Mouse (Mus musculus): ENCODE data around the gene Farsa.
A peak's percentile ranks its signal among the peaks of the same experiment; 100 is the strongest.
"Not testable (repeated sequence)": the region's sequence is repeated elsewhere in the genome, so short reads cannot be mapped to it uniquely, and the experiment has no call there.

Farsa gene

GRCm38 (mm10) chr8:84856864-84857441 is at the start of gene Farsa:
TSS of gene Farsa (plus strand) at chr8:84856989.
- peak; percentile 87 to 94 for DNase-seq (ENCODE audit: low spot score in 2 of 2)

GRCm38 (mm10) chr8:84809109-84809940 is 47.5 kb upstream of the Farsa start:
- DNase-seq (ENCODE audit: low spot score in 2 of 2), result no peak

- no peak for DNase-seq (ENCODE audit: low spot score in 2 of 2)
These were observed 46.9 kb upstream of the Farsa start for GRCm38 (mm10) chr8:84809941-84810280.

- DNase-seq (ENCODE audit: low spot score in 2 of 2), result peak; percentile 93 to 94
These were observed 45.9 kb upstream of the Farsa start for GRCm38 (mm10) chr8:84810896-84811295.

- no peak for DNase-seq (ENCODE audit: low spot score in 2 of 2)
These were observed 45.5 kb upstream of the Farsa start for GRCm38 (mm10) chr8:84811303-84811702.

- DNase-seq (ENCODE audit: low spot score in 2 of 2), result peak; percentile 86 to 92
These were observed 43.7 kb upstream of the Farsa start for GRCm38 (mm10) chr8:84813059-84813458.

GRCm38 (mm10) chr8:84813830-84814229 is 43.0 kb upstream of the Farsa start:
- no peak for DNase-seq (ENCODE audit: low spot score in 2 of 2)

- DNase-seq (ENCODE audit: low spot score in 2 of 2), result no peak
These were observed 42.6 kb upstream of the Farsa start for GRCm38 (mm10) chr8:84814240-84814554.

GRCm38 (mm10) chr8:84814555-84815441 is 42.0 kb upstream of the Farsa start:
- DNase-seq (ENCODE audit: low spot score in 2 of 2), result peak in 1 of 2 experiments; percentile 22

- DNase-seq (ENCODE audit: low spot score in 2 of 2), result peak; percentile 98 to 99
These were observed 41.2 kb upstream of the Farsa start for GRCm38 (mm10) chr8:84815547-84815946.

GRCm38 (mm10) chr8:84816117-84816516 is 40.7 kb upstream of the Farsa start:
- DNase-seq (ENCODE audit: low spot score in 2 of 2), result no peak

- no peak for DNase-seq (ENCODE audit: low spot score in 2 of 2)
These were observed 34.1 kb upstream of the Farsa start, which contains the start of gene Dand5 for GRCm38 (mm10) chr8:84822723-84823122. TSS of gene Dand5 (minus strand) at chr8:84822823.

- peak; percentile 51 to 78 for DNase-seq (ENCODE audit: low spot score in 2 of 2)
These were observed 33.1 kb upstream of the Farsa start for GRCm38 (mm10) chr8:84823653-84824052.

- DNase-seq (ENCODE audit: low spot score in 2 of 2), result peak in 1 of 2 experiments; percentile 56
These were observed 31.2 kb upstream of the Farsa start for GRCm38 (mm10) chr8:84825636-84826035.

- not testable (repeated sequence) for DNase-seq (ENCODE audit: low spot score in 2 of 2)
These were observed 30.3 kb upstream of the Farsa start for GRCm38 (mm10) chr8:84826518-84826917.

- DNase-seq (ENCODE audit: low spot score in 2 of 2), result peak; percentile 68 to 83
These were observed 25.3 kb upstream of the Farsa start, which contains the start of gene Gadd45gip1 for GRCm38 (mm10) chr8:84831490-84831889. TSS of gene Gadd45gip1 (plus strand) at chr8:84831522.

- peak; percentile 93 for DNase-seq (ENCODE audit: low spot score in 2 of 2)
These were observed 24.6 kb upstream of the Farsa start for GRCm38 (mm10) chr8:84832034-84832717.

GRCm38 (mm10) chr8:84832759-84833742 is 23.7 kb upstream of the Farsa start:
- DNase-seq (ENCODE audit: low spot score in 2 of 2), result peak in 1 of 2 experiments; percentile 38

- no peak for DNase-seq (ENCODE audit: low spot score in 2 of 2)
These were observed 22.6 kb upstream of the Farsa start for GRCm38 (mm10) chr8:84834002-84834865.

Measured in spleen, postnatal 10 days (tissue).